Mouse (Mus musculus) brain, embryonic 18.5 days (tissue): Measurements from ENCODE around the gene Aim2.
A peak's percentile ranks its signal among the peaks of the same experiment; 100 is the strongest.

Experiments
- DNase-seq: peaks from one replicate; pipeline ENCODE4 v3.0.0-alpha.2; 2012; ENCODE audit warnings: low read depth, low spot score

The Aim2 gene

DNA sequence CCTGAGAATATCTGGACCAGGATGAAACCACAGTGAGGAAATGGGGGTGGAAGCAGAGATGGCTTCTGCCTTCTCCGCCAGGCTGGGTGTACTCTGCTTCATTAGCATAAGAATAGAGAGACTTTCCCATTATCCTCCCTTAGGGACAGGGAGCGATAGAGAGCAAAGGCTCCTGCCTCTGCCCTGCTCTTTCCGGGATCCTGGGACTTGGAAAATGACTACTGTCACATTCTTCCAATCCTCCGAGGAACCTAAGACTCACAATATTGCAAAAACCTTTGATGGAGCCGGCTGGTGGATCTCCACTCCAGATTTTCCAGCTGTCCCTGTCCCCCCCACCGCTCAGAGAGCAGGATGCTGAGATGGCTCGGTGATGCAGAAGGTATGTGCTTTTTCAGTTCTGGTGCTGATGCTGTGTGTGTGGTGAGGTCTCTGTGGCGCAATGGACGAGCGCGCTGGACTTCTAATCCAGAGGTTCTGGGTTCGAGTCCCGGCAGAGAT is 39.3 kb downstream of the Aim2 start:
- DNase-seq = peak; percentile 91

DNA sequence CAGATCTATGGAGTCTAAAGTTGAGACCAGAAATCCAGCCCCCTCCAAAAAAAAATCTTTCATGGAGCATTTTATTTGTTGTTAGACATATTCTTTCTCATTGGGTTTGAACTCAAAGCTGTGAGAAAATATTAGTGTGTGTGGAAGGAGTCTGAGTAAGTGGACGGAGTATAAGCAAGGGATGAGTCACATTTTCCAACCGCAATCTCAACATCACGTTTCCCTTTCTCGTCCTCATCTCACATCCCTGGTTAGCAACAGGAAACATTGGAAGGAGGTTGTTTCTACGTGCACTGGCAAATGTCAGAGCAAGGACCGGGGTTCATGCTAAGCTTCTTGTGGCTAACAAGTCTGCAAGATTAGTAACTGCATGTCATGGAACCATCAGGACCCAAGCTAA is 41.1 kb downstream of the Aim2 start:
- DNase-seq = no peak

DNA sequence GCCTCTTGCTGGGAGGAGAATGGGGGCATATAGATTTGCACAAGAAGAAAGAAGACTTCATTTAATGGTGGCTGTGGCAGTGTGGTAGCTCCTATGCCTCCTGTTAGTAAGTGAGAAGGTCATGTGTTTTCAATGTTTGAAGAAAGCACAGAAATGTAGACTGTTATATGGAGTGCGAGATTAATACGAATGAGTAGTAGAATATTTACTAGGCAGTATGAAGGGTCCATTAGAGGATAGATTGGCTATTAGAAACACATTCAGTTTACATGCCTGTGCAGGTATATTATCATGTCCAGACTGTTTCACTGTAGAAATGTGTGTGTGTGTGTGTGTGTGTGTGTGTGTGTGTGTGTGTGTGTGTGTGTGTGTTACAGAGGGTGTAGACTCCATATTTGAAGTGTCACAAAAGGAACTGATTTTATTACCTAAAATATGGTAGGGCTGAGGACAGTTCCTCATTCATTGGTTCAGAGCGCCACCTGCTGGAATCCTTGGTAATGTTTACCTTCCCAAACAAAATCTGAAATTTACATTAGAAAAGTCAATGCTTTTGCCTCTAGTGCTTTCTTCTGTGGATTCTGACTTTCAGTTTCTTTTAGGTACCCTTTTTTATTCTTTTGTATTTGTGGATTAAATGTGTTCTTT is 47.8 kb downstream of the Aim2 start:
- DNase-seq = no peak

- DNase-seq = no peak
Measured at GRCm38 (mm10) chr1:173404696-173405309, 54.1 kb downstream of the Aim2 start.

DNA sequence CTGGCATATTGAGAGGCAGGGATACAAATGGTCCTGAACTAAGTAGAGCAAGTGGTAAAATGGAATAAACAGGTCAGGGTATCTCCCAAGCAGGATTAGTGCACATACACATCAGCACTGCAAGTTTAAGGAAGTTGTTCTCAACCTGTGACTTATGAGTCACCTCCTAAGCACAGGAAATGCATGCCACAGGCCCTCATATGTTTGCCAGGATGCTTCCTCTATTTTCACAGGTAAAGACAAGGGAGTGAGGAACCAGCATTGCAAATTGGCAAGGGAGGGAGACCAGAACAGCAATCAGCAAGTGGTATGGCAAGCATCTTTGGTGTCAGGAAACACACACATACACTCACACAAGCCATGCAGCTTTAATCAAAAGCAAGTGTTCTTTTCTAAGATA is 58.4 kb downstream of the Aim2 start:
- DNase-seq = no peak

GRCm38 (mm10) chr1:173411863-173412262 is 61.2 kb downstream of the Aim2 start:
- DNase-seq = no peak

DNA sequence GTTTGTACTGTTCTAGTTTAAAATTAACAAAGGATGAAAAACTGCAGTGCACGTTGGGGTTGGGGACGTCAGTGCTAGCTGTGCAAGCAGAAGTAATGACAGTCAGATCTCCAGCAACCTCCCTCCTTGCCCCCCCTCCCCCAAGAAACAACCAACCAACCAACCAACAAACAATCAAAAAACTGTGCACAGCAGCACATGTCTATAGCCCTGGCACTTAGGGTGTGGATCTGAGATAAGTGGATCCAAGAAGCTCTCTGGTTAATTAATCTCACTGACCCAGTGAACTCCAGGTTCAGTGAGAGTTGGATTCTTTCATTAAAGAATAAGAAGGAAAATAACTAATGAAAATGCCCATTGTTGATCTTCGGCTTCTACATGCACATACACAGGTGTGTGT is 64.0 kb downstream of the Aim2 start:
- DNase-seq = no peak

DNA sequence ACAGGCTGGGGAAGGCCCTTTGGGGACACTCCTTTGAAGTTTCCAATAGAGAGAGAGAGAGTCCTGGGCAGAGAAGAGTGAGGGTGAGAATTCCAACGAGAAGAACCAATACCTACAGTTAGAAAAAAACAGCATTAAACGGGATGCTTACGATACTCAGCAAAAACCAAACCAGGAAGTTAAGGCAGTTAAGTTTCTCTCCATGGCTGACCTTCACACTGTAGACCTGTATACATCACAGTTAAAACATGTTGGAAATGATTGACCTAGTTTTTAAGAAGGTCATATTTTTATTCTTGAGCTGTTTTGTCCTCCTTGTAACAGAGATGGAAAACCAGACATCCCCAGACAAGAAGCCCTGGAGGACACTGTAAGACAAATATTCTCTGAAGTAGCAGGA is 67.8 kb downstream of the Aim2 start:
- no peak for DNase-seq

DNA sequence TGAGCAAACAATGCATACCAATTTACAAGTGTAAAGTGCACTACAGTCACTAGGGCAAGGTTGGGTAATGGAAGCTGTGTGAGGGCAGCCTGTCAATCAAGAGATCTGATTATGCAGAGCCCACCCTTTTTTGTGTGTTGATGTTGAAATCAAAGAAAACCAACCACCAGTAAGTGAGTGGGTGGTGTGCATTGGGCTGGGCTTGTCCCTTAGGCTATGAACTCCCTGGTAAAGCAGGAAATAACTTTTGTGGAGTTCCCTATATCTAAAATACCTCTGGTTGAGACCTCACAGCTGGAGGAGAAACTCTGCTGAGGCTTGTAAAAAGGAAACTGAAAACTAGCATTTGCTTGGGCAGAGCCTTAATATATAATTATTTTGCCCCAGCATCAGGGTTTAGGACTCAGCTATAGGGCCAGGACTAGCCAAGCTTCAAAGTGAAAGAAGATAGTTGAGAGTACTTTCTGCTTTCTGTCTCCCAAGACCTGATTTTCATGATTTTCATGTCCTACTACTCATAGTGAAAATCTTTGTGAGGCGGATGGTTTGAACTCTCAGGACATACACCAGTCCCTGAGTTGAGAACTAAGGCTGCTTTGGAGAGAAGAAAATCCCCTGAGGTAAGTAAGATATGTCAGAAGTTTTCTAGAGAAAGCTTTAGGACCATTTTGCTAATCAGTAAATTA is 68.4 kb downstream of the Aim2 start:
- no peak for DNase-seq

DNA sequence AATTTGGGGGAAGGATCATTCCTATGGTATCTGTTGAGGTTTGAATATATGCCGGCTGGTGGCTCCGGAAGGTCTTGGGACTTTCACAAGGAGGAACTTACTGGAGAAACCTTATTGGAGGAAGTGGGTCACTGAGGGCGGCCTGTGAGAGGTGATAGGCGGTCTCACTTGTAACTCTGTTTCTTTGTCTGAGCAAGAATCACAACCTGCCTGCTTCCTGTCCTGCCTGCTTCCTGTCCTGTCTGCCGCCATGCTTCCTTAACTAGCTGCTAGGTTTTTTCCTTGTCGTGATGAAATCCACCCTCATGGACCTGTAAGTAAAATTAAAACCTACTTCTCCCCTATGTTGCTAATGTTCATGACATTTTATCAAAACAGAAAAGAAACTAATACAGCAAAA is 69.7 kb downstream of the Aim2 start:
- no peak for DNase-seq

GRCm38 (mm10) chr1:173426345-173426744 is 75.7 kb downstream of the Aim2 start:
- no peak for DNase-seq

DNA sequence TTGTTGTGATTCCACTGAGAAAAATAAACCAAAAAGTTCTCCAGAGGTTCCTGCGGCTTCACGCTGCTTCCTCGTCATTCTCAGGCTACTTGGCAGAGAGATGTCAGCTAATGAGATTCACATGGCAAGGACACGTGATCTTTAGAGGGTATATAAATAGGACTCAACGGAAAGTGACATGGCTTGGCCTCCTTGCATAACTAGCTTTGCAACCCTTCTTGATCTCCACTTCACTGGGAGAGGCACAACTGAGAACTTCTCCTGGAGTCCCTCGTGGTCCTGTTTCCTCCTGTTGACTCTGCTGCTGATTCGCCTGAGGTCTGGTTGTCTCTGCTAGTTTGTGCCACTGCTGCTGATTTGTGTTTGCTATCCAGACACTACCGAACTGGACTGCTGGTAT is 76.7 kb downstream of the Aim2 start:
- DNase-seq = no peak

DNA sequence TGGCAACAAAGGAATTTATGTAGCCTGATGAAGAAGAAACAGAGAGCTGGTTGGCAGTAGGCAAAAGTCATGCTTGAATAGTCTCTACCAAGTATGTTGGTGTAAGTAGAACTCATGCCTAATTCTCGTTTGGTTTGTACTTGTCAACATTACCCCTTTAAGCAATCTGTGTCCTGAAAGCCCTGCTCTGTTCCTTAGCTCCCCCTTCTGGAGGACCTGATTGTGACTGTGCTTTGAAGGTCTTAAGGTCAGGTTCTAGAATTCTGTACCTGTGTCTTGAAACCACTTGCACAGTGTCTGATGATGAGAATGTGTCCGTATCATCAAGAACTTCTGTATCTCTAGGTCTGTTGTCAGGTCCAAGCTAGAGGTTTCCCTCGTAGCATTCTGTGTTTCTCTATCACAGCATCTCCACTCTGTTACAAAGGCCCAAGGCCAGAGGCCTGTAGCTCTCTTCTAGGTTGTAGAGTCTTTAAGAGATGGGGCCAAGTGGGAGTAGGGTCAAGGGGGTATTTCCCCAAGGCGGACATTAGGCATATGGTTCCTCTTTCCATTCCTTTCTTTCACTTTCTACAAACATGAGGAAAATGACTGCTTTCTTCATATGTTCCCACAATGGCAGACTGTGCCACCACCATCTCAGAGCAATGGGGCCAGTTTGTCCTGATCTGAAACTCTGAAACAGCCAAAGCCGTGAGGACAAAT is 79.5 kb downstream of the Aim2 start:
- no peak for DNase-seq

DNA sequence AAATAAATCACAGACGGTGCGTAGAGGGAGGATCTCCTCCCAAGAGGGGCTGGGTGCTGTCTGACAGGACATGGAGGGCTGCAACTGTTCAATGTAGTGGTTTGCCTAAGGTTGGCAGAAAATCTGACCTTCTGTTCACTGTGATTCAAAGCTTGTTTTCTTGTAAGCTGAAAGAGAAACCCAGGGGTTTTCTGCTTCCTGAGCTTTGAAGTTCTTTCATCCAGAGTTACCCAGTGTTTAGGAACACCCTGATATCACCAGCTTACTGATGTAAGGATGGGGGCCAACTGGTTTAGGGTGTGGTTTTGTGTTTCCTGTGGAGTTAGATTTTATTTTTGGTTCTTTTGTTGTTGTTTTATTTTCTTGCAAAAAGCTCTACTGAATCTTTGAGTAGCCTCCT is 81.7 kb downstream of the Aim2 start:
- no peak for DNase-seq

- no peak for DNase-seq
Measured at GRCm38 (mm10) chr1:173437161-173437953, 86.7 kb downstream of the Aim2 start.

DNA sequence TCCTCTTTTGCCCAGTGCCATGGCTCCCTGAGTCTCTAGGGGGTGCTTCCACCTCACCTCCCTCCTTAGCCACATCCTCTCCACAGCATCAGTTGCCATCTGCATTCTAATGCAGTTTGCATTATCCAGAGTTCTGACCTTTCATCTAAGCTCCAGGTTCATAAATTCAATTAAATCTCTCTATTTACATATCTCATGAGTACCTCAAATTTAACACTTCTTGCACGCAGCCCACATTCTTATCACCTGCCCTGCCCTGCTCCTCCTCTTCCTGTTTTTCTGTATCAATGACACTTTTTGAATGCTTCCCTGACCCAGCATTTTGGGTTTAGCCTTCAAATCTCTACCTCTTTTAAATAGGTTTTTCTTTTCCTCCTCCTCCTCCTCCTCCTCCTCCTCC is 90.0 kb downstream of the Aim2 start:
- DNase-seq = no peak

DNA sequence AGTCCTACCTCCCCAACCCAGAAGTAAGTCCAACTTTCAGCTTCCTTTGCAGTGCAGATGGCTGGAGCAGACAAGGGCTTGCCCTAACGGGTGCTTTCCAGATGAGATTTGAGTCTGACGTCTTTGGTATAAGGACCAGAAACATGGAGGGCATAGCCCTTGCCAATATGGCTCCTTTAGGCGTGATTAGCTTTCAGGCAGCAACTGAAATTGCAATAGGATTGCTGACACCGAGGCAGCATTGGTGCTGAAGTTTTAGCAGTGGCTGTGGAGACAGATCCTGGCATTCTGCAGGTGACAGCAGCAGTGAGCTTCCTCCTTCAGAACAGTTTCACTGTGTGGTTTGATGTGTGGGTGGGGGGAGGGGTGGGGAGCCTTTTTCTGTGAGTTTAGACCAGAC is 90.5 kb downstream of the Aim2 start:
- DNase-seq = no peak

- no peak for DNase-seq
Measured at GRCm38 (mm10) chr1:173443061-173443460, 92.4 kb downstream of the Aim2 start.

GRCm38 (mm10) chr1:173447067-173447466 is 96.4 kb downstream of the Aim2 start:
- DNase-seq = no peak

DNA sequence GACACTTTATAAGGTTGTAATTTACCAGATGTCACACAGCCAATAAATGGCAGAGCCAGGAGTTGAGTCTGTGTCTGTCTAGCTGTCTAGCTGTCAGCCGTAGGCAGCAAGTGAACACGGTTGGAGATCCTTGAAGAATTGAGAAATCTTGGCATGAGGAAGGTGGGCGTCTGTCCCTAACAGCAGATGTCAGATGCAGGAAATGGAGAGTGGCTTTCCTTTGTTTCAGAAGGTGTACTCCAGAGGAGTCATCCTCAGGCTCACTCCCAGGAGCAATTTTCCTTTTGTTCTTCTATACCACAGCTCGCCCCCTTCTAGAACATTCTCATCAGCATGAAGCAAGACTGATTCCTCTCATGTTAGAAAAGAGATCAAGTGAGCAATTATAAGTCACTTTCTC is 99.9 kb downstream of the Aim2 start:
- no peak for DNase-seq

DNA sequence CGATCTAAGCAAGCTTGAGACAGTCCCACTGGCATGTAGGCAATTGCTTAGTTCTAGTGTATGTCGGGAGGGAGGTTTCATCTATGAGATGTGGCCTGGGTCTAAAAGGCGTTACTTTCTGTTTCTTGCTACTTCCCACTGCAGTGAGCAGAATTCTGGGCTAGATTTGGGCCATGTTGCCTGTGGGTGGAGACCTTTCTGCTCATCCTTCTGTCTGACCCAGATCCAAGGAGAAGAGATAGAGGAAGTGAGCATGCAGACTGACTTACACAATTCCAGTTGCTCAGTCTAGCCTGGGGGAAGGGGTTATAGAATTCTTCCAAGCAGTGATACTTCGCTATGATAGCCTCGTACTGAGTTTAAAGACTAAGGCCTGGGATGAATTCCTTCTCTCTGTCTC is 101.0 kb downstream of the Aim2 start:
- DNase-seq = no peak
